Mouse (Mus musculus): ENCODE measurements around the gene Arrdc5.

DNA sequence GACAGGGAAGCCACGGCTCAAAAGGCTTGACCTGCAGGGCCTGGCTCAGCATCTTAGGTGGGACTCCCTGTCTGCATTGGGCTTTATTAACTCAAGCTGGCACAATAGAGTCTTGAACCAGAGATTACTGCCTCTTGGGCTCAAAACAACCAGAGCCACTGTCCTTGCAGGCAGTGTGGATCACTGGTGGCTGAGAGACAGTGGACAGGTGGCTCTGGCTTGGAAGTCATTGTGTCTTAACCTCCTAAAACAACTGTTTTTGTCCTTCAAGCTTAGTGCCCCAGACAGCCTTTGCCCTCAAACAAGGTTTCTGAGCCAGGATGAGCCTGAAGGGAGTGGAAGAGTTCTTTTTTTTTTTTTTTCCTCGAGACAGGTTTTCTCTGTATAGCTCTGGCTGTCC lies 45.3 kb upstream of the Arrdc5 start:
- TF ChIP-seq EP300 (IDR thresholded peaks at IDR 0.05; ENCODE audit: insufficient read depth, low read depth, low read length) (no peak), CTCF (IDR thresholded peaks at IDR 0.05; ENCODE audit: low read depth, low read length) (no peak), POLR2A (IDR thresholded peaks at IDR 0.05; ENCODE audit: insufficient read depth, low read length) (no peak)

Data from ES-Bruce4 (cell line).